Mouse (Mus musculus) NIH3T3 (cell line): ENCODE measurements around the gene Fez2.

ENCODE experiments used
- DNase-seq: peaks from one replicate; pipeline ENCODE4 v3.0.0-alpha.2; 2012; ENCODE audit warnings: low read depth

The Fez2 gene

DNA sequence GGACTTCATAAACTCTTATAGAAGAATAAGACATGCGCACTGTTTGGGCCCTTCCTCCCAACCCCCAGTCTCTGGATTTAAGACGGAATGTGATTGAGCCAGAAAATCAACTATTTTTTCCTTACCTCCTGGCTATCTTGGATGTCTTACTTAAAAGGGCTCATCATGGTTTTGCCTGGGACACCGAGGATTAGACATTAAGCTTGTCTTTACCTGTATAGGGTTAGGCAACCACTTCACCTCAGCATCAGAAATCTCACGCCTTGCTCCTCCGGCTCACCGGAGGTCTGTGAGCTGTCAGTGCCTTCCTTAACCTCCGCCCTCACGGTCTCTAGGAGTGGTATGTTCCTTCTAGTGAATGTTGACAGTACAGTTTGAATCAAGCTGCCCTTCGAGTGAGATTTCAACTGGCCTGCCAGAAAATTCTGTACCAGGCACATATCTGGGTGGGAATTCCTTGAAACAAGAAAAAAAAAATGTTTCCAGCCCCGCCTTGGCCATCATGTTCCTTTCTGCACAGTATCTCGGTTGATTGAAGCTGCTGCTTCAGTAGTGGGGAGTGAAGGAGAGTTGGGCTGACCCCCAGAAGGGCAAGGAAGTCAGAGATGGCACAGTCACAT, 96.6 kb downstream of the Fez2 start:
- DNase-seq, result no peak
